Mouse (Mus musculus) heart, postnatal 0 days (tissue): ENCODE measurements around the gene Sfr1. TPM values are rescaled to one million over a fixed set of nuclear protein-coding genes. Genes with fewer than 3 reads are reported as not detected.

Experiments
- ATAC-seq: fragments of 200-750 bp; cut with Nextera tagmentation; 2 replicates; pipeline ENCODE4 v1.8.0; 2017; ENCODE audit warnings: low read depth, moderate number of reproducible peaks, moderate library complexity; ENCODE audit not compliant: insufficient read depth
- DNase-seq: peaks from one replicate; pipeline ENCODE4 v3.0.0-alpha.2; 2016; ENCODE audit warnings: low spot score
- H3K27ac ChIP-seq: fragments of 300-500 bp; sonication (generic); 2 replicates; pipeline ENCODE4 v1.5.1; 2014; ENCODE audit warnings: low read depth, mild to moderate bottlenecking
- H3K27me3 ChIP-seq: fragments of 300-500 bp; sonication (generic); 2 replicates; pipeline ENCODE4 v1.6.1; 2014; ENCODE audit warnings: low read length, mixed read lengths; ENCODE audit not compliant: control insufficient read depth, insufficient read depth
- H3K36me3 ChIP-seq: fragments of 300-500 bp; sonication (generic); replicated peaks from 2 replicates; pipeline ENCODE4 v1.6.1; 2014; ENCODE audit warnings: low read length, mixed read lengths; ENCODE audit not compliant: control insufficient read depth, insufficient read depth
- H3K4me1 ChIP-seq: fragments of 300-500 bp; sonication (generic); 2 replicates; pipeline ENCODE4 v1.6.1; 2014; ENCODE audit warnings: antibody characterized with exemption; ENCODE audit not compliant: control insufficient read depth, insufficient read depth
- H3K4me2 ChIP-seq: fragments of 300-500 bp; sonication (generic); 2 replicates; pipeline ENCODE4 v1.6.1; 2014; ENCODE audit warnings: low read depth, mild to moderate bottlenecking, low read length, moderate library complexity
- H3K4me3 ChIP-seq: fragments of 300-500 bp; sonication (generic); 2 replicates; pipeline ENCODE4 v1.5.1; 2014; ENCODE audit warnings: low read depth, low read length
- H3K9ac ChIP-seq: fragments of 300-500 bp; sonication (generic); replicated peaks from 2 replicates; pipeline ENCODE4 v1.6.1; 2014; ENCODE audit warnings: low read depth, low read length, mixed read lengths
- H3K9me3 ChIP-seq: fragments of 300-500 bp; sonication (generic); replicated peaks from 2 replicates; pipeline ENCODE4 v1.6.1; 2016; ENCODE audit warnings: low read length; ENCODE audit not compliant: control insufficient read depth
- CTCF ChIP-seq: IDR thresholded peaks from 2 replicates; pipeline ENCODE4 v1.5.1; 2016; ENCODE audit warnings: antibody characterized with exemption, control low read depth, low read depth
- EP300 ChIP-seq: IDR thresholded peaks from 2 replicates; pipeline ENCODE4 v1.6.1; 2016; ENCODE audit warnings: antibody characterized with exemption, low read depth
- WGBS: fragments of 180-500 bp; shearing (Covaris S2); extraction: QIAGEN DNeasy Blood & Tissue Kit; methylation state at CpG from one replicate; pipeline ENCODE4 v1.1.7; 2014; 5-methylcytosine and 5-hydroxymethylcytosine counted together
- polyA plus RNA-seq: library from polyadenylated mRNA; unstranded; fragments of >200 nt; fragmentation: Nextera tagmentation; extraction: Ambion mirVana; gene quantifications from 2 replicates; pipeline ENCODE4 v1.2.1, GENCODE M21; 2015
- total RNA-seq: library from RNA; depleted of rRNA; stranded (reverse); fragments of >200 nt; gene quantifications from 2 replicates; pipeline ENCODE4 v1.2.3, GENCODE M21; 2014; ENCODE audit warnings: low replicate concordance; rRNA removed

Sfr1 gene
- total RNA-seq = 61.9 and 62.1 TPM in 2 replicates
- polyA plus RNA-seq = 151 and 175 TPM in 2 replicates

DNA sequence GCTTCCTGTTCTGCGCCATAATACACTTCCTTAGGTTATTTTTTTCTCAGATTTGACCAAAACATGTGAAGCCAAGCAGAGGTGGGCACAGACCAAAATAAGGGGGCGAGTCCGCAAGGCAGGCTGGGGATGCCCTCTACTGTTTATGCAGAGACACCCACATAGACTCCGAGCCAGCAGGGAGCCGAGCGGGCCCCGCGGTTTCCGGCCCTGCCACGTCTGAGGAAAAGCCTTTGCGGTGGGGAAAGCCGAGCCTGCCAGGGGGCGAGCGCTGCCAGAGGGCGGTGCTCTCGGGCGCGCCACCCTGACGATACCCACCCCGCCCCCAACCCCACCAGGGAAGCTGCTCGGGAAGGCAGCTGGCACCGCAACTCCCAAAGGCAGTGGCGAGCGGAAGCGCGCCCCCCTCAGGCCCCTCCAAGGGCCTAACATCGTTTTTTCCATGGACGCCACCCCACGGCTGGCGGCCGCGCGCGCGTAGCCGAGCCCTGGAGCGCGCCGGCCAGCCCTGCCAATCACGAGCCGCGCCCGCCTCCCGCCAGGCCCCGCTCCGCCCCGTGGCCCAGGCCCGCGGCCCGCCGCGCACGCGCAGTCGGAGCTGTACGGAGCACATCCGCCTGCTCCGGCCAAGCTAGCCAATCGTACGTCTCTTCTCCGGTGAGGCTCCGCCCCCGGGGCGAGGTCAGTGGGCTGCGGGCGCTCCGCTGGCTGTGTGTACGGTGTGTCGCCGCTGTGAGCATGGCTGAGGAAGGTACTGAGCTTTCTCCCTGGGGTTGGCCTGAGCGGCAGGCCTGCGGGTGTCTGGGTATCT lies at the start of gene Sfr1:
Gene Sfr1, plus strand, starts transcription at position 612 of the 811 bp plus-strand sequence.
- peak within 1 kb of the TSS; percentile 71 for H3K9ac ChIP-seq
- peak; percentile 95 for ATAC-seq
- peaks cover 35% of the 10 kb centered on the region for H3K36me3 ChIP-seq
- peak within 1 kb of the TSS; percentile 80 for H3K4me3 ChIP-seq
- peaks cover 14% of the 10 kb centered on the region for H3K4me1 ChIP-seq
- H3K27me3 ChIP-seq = no peaks in the 10 kb centered on the region
- peak; percentile 48 for TF ChIP-seq CTCF
- peak; percentile 75 for TF ChIP-seq EP300
- WGBS = under 1% methylated on average over 69 of the region's 72 CpGs
- peak; percentile 96 for DNase-seq
- peak within 1 kb of the TSS; percentile 71 for H3K4me2 ChIP-seq
- peak within 1 kb of the TSS; percentile 94 for H3K27ac ChIP-seq
- no peaks in the 10 kb centered on the region for H3K9me3 ChIP-seq

DNA sequence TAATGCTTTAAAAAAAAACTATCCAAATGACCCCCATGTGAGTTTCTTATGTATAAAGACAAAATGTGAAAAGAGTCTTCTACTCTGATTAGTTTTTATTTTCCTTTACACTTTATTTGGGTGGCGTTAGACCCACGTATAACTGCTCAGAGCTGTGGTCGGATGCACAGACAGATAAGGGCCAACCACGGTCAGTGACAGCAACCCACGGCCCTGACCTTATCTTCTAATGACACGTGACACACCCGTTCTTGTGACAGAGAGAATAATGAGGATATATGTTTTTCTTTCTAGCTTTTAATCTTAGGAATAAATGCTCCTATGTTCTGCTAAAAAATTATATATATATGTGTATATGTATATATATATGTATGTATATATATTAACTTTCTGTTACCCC lies 41.9 kb upstream of the Sfr1 start:
- Histone ChIP-seq H3K27me3 (no peaks in the 10 kb centered on the region), H3K4me2 (no peak overlapping the region), H3K4me3 (no peak overlapping the region), H3K4me1 (no peaks in the 10 kb centered on the region), H3K9ac (no peak overlapping the region), H3K27ac (no peak overlapping the region), H3K36me3 (no peaks in the 10 kb centered on the region), H3K9me3 (no peaks in the 10 kb centered on the region)
- 59% methylated on average over 7 of the region's 7 CpGs for WGBS
- TF ChIP-seq EP300 (no peak), CTCF (no peak)
- DNase-seq = no peak
- ATAC-seq = no peak

GRCm38 (mm10) chr19:47691994-47692393 lies 39.5 kb upstream of the Sfr1 start, which contains the start of gene Col17a1:
Gene Col17a1 (minus strand): TSS chr19:47692094.
- ATAC-seq = no peak
- Histone ChIP-seq H3K9ac (no peak within 1 kb of the TSS), H3K27me3 (no peaks in the 10 kb centered on the region), H3K27ac (no peak within 1 kb of the TSS), H3K4me2 (no peak within 1 kb of the TSS), H3K4me1 (no peaks in the 10 kb centered on the region), H3K4me3 (no peak within 1 kb of the TSS), H3K36me3 (no peaks in the 10 kb centered on the region), H3K9me3 (no peaks in the 10 kb centered on the region)
- WGBS = 72% methylated on average over 6 of the region's 6 CpGs
- no peak for DNase-seq
- no peak for TF ChIP-seq CTCF

DNA sequence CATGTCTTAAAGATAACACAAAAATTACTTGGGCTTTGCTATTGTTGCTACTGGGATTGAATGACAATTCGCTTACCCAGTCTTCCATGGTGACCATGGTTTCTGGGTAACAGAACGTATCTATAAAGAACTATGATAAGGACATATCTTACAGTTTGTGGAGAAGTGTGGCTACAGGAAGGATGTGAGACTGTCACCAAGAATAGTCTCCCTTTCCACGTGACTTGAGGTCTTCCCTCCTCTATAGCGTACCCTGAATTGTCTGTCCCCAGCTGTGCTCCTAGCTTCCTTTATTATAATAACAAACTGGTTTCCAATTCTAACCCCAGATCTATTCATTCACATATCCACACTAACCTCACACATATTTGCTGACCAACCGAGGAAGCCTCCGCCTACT lies 35.8 kb upstream of the Sfr1 start:
- H3K27ac ChIP-seq = no peak overlapping the region
- H3K27me3 ChIP-seq = no peaks in the 10 kb centered on the region
- H3K4me3 ChIP-seq = no peak overlapping the region
- no peak for DNase-seq
- H3K4me2 ChIP-seq = no peak overlapping the region
- H3K9me3 ChIP-seq = no peaks in the 10 kb centered on the region
- no peaks in the 10 kb centered on the region for H3K4me1 ChIP-seq
- H3K36me3 ChIP-seq = no peaks in the 10 kb centered on the region
- H3K9ac ChIP-seq = no peak overlapping the region
- WGBS = 68% methylated on average over 6 of the region's 6 CpGs
- ATAC-seq = no peak
- TF ChIP-seq CTCF = no peak
- TF ChIP-seq EP300 = no peak

DNA sequence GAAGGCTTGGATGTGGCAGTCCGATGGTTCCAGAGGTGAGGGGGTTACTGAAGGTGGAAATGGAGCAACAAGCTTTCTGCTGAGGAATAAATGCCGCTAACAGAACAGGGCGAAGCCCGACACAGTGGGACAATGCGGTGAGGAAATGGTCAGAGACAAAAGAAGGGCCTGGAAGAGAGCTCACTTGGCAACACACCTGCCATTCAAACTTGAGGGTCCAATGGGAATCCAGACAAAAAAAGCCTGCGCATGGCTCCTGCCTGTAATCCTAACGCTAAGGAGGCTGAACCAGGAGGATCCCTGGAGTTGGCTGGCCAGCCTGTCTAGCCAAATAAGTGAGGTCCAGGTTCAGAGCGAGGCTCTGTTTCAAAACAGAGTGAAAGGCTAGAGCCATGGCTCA lies 35.1 kb upstream of the Sfr1 start:
- no peaks in the 10 kb centered on the region for H3K4me1 ChIP-seq
- TF ChIP-seq CTCF = no peak
- TF ChIP-seq EP300 = no peak
- ATAC-seq (no peak), DNase-seq (no peak)
- no peaks in the 10 kb centered on the region for H3K36me3 ChIP-seq
- WGBS = 90% methylated on average over 8 of the region's 8 CpGs
- H3K27me3 ChIP-seq = no peaks in the 10 kb centered on the region
- H3K4me2 ChIP-seq = no peak overlapping the region
- H3K9me3 ChIP-seq = no peaks in the 10 kb centered on the region
- H3K4me3 ChIP-seq = no peak overlapping the region
- H3K27ac ChIP-seq = no peak overlapping the region
- H3K9ac ChIP-seq = no peak overlapping the region

DNA sequence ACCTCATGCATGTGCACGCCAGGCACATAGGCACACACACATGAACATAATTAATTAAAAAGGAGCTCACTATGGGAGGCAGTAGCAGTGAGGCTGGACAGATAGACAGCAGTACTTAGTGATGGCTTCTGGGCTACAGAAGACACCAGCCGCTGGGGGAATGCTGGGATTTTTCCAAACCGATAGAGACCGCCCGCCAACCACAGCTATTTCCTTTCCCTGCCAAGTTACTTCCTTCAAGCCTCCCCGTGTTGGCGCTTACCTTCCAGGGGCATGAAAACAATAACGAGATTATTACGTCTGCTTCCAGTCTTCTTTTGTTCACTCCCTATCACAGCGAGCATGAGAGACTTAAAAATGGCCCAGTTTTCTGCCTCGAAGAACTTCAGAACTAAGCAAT lies 34.4 kb upstream of the Sfr1 start:
- DNase-seq (no peak), ATAC-seq (no peak)
- TF ChIP-seq EP300 = no peak
- TF ChIP-seq CTCF = no peak
- H3K4me3 ChIP-seq = no peak overlapping the region
- no peak overlapping the region for H3K27ac ChIP-seq
- no peaks in the 10 kb centered on the region for H3K27me3 ChIP-seq
- 78% methylated on average over 11 of the region's 11 CpGs for WGBS
- H3K36me3 ChIP-seq = no peaks in the 10 kb centered on the region
- no peaks in the 10 kb centered on the region for H3K9me3 ChIP-seq
- H3K4me1 ChIP-seq = no peaks in the 10 kb centered on the region
- H3K4me2 ChIP-seq = no peak overlapping the region
- H3K9ac ChIP-seq = no peak overlapping the region
